Mouse (Mus musculus) heart, adult 2 months (tissue): ENCODE results near the gene Atrip. TPM values are rescaled to one million over a fixed set of nuclear protein-coding genes. Genes with fewer than 3 reads are reported as not detected.

Experiments used
- DNase-seq, 2 experiments: peaks; one replicate each; pipeline ENCODE4 v3.0.0; 2021
- H3K27ac ChIP-seq: fragments of 200-600 bp; 2 replicates; pipeline ENCODE4 v1.8.1; 2022
- H3K27me3 ChIP-seq: fragments of 200-500 bp; 2 replicates; pipeline ENCODE4 v1.6.1; 2012; ENCODE audit warnings: mild to moderate bottlenecking, low read length, inconsistent platforms, mixed read lengths; ENCODE audit not compliant: control insufficient read depth, insufficient read depth
- H3K36me3 ChIP-seq: fragments of 200-500 bp; 2 replicates; pipeline ENCODE4 v1.6.1; 2012; ENCODE audit warnings: low read length, inconsistent platforms; ENCODE audit not compliant: control insufficient read depth, insufficient read depth
- H3K4me1 ChIP-seq: fragments of 200-500 bp; 2 replicates; pipeline ENCODE4 v1.6.1; 2011; ENCODE audit warnings: low read length; ENCODE audit not compliant: control insufficient read depth, insufficient read depth
- H3K4me3 ChIP-seq: fragments of 200-600 bp; 2 replicates; pipeline ENCODE4 v1.8.1; 2022
- H3K79me2 ChIP-seq: fragments of 200-500 bp; replicated peaks from 2 replicates; pipeline ENCODE4 v1.6.1; 2012; ENCODE audit warnings: mild to moderate bottlenecking, inconsistent platforms, low read length, moderate library complexity, mixed read lengths; ENCODE audit not compliant: control insufficient read depth, insufficient read depth
- H3K9ac ChIP-seq: fragments of 200-500 bp; 2 replicates; pipeline ENCODE4 v1.6.1; 2012; ENCODE audit warnings: low read depth, mild to moderate bottlenecking, control low read depth, inconsistent platforms, low read length, mixed read lengths
- CTCF ChIP-seq: fragments of 200-600 bp; IDR thresholded peaks from 2 replicates; pipeline ENCODE4 v1.8.1; 2022; ENCODE audit warnings: antibody characterized with exemption, mild to moderate bottlenecking, moderate library complexity
- EP300 ChIP-seq: fragments of 200-500 bp; IDR thresholded peaks from 2 replicates; pipeline ENCODE4 v1.6.1; 2011; ENCODE audit warnings: low read depth, low read length, control low read depth; ENCODE audit not compliant: insufficient read depth
- POLR2A ChIP-seq: fragments of 200-500 bp; IDR thresholded peaks from 2 replicates; pipeline ENCODE4 v1.6.1; 2011; ENCODE audit warnings: mild to moderate bottlenecking, low read depth, low read length, control low read depth; ENCODE audit not compliant: insufficient read depth
- WGBS: fragments of 180-500 bp; shearing (Covaris S2); methylation state at CpG from one replicate; pipeline ENCODE4 v1.1.7; 2018; 5-methylcytosine and 5-hydroxymethylcytosine counted together
- intact Hi-C: fragments of 180-260 bp; cut with DNase I; formaldehyde crosslinking; loops from one replicate; pipeline ENCODE4 v1.15.1; 2025
- polyA plus RNA-seq: library from polyadenylated mRNA; depleted of rRNA; stranded (reverse); fragments of >200 nt; gene quantifications from 2 replicates; pipeline ENCODE4 v1.2.3, GENCODE M21; 2012
- total RNA-seq, 2 experiments: library from RNA; stranded (reverse); gene quantifications; 2 replicates each; pipeline ENCODE4 v1.2.3; 2021

Atrip gene
- total and polyA plus RNA-seq, 3 experiments = 8.0 to 10.0 (median 9.0) TPM

- intact Hi-C loops = no loop called here
- WGBS = 92% methylated on average over 8 of the region's 8 CpGs
- no peak for DNase-seq
- Histone ChIP-seq H3K27ac (no peak overlapping the region), H3K79me2 (no peaks in the 10 kb centered on the region), H3K4me1 (peaks cover 6% of the 10 kb centered on the region; the same call in 1 of the 2 replicates), H3K36me3 (no peaks in the 10 kb centered on the region), H3K9ac (no peak overlapping the region), H3K27me3 (no peaks in the 10 kb centered on the region), H3K4me3 (no peak overlapping the region)
- TF ChIP-seq CTCF = no peak
These were observed 17.9 kb upstream of the Atrip start for GRCm38 (mm10) chr9:109091802-109092201.

GRCm38 (mm10) chr9:109090446-109090845 is 16.5 kb upstream of the Atrip start:
- no peak overlapping the region for H3K4me3 ChIP-seq
- H3K9ac ChIP-seq = no peak overlapping the region
- intact Hi-C loops = no loop called here
- DNase-seq = no peak
- H3K36me3 ChIP-seq = no peaks in the 10 kb centered on the region
- 86% methylated on average over 15 of the region's 15 CpGs for WGBS
- H3K79me2 ChIP-seq = no peaks in the 10 kb centered on the region
- no peaks in the 10 kb centered on the region for H3K27me3 ChIP-seq
- H3K27ac ChIP-seq = no peak overlapping the region
- H3K4me1 ChIP-seq = peaks cover 6% of the 10 kb centered on the region; the same call in 1 of the 2 replicates
- TF ChIP-seq EP300 (no peak), CTCF (no peak)

- intact Hi-C loops = loop anchor here (1.0 to 5.0 kb wide), 2 partner anchors 34 to 774 kb away; no protein-coding TSS in a partner anchor
- WGBS = 10% methylated on average over 5 of the region's 5 CpGs
- Histone ChIP-seq H3K4me3 (no peak overlapping the region), H3K9ac (peak overlapping the region; percentile 14; the same call in 1 of the 2 replicates), H3K27ac (no peak overlapping the region), H3K36me3 (no peaks in the 10 kb centered on the region), H3K4me1 (peaks cover 5% of the 10 kb centered on the region; the same call in 1 of the 2 replicates), H3K79me2 (no peaks in the 10 kb centered on the region), H3K27me3 (no peaks in the 10 kb centered on the region)
- TF ChIP-seq EP300 (no peak), CTCF (peak; percentile 84), POLR2A (no peak)
- peak in 1 of 2 experiments; percentile 36 for DNase-seq
These were observed 14.1 kb upstream of the Atrip start for GRCm38 (mm10) chr9:109087987-109088386.

GRCm38 (mm10) chr9:109084922-109085321 is 11.0 kb upstream of the Atrip start:
- intact Hi-C loops = loop anchor here (5.0 kb wide), 1 partner anchor 777 kb away; no protein-coding TSS in a partner anchor
- Histone ChIP-seq H3K9ac (no peak overlapping the region), H3K4me1 (peaks cover 7% of the 10 kb centered on the region), H3K27ac (no peak overlapping the region), H3K36me3 (peaks cover 9% of the 10 kb centered on the region; the same call in 1 of the 2 replicates), H3K27me3 (no peaks in the 10 kb centered on the region), H3K79me2 (no peaks in the 10 kb centered on the region), H3K4me3 (no peak overlapping the region)
- WGBS = 23% methylated on average over 2 of the region's 2 CpGs
- TF ChIP-seq CTCF (peak; percentile 60), POLR2A (no peak), EP300 (no peak)
- no peak for DNase-seq

- peaks cover 5% of the 10 kb centered on the region for H3K4me1 ChIP-seq
These were observed 8.3 kb upstream of the Atrip start, which contains the start of the genes Ccdc51 and Tma7 for GRCm38 (mm10) chr9:109082124-109082800. Ccdc51 (plus strand) TSS chr9:109082493. Tma7 (minus strand) TSS chr9:109082587.

GRCm38 (mm10) chr9:109081749-109082123 is 7.8 kb upstream of the Atrip start:
- H3K9ac ChIP-seq = peak overlapping the region; percentile 69
- TF ChIP-seq EP300 = no peak
- no peak for TF ChIP-seq POLR2A
- TF ChIP-seq CTCF = no peak
- H3K27me3 ChIP-seq = no peaks in the 10 kb centered on the region
- peak overlapping the region; percentile 85 for H3K4me3 ChIP-seq
- intact Hi-C loops = no loop called here
- peak overlapping the region; percentile 81 for H3K27ac ChIP-seq
- 4% methylated on average over 11 of the region's 11 CpGs for WGBS
- peaks cover 9% of the 10 kb centered on the region; the same call in 1 of the 2 replicates for H3K36me3 ChIP-seq
- peaks cover 5% of the 10 kb centered on the region for H3K4me1 ChIP-seq
- no peaks in the 10 kb centered on the region for H3K79me2 ChIP-seq
- DNase-seq = no peak

More at GRCm38 (mm10) chr9:109082124-109082800, 8.3 kb upstream of the Atrip start, which contains the start of the genes Ccdc51 and Tma7:
- peak; percentile 82 to 88 for DNase-seq
- Histone ChIP-seq H3K9ac (peak within 1 kb of the TSS; percentile 69), H3K36me3 (peaks cover 9% of the 10 kb centered on the region; the same call in 1 of the 2 replicates), H3K27me3 (no peaks in the 10 kb centered on the region), H3K27ac (peak within 1 kb of the TSS; percentile 81), H3K4me3 (peak within 1 kb of the TSS; percentile 85), H3K79me2 (no peaks in the 10 kb centered on the region)
- under 1% methylated on average over 37 of the region's 37 CpGs for whole genome bisulfite sequencing
- TF ChIP-seq CTCF = no peak
- peak; percentile 85 for TF ChIP-seq POLR2A
- intact Hi-C loops = no loop called here
